Mouse (Mus musculus) embryonic facial prominence, embryonic 13.5 days (tissue): ENCODE data around the gene Hsd17b13. TPM values are rescaled to one million over a fixed set of nuclear protein-coding genes. Genes with fewer than 3 reads are reported as not detected.

Source experiments
- ATAC-seq: fragments of 200-750 bp; cut with Nextera tagmentation; 2 replicates; pipeline ENCODE4 v1.8.0; 2017; ENCODE audit warnings: low read depth; ENCODE audit not compliant: insufficient number of reproducible peaks, insufficient read depth, low FRiP score, low TSS enrichment
- H3K27ac ChIP-seq: fragments of 300-500 bp; sonication (generic); 2 replicates; pipeline ENCODE4 v1.5.1; 2015; ENCODE audit warnings: moderate library complexity, mild to moderate bottlenecking, inconsistent platforms
- H3K27me3 ChIP-seq: fragments of 300-500 bp; sonication (generic); 2 replicates; pipeline ENCODE4 v1.6.1; 2015; ENCODE audit warnings: mild to moderate bottlenecking, inconsistent platforms
- H3K36me3 ChIP-seq: fragments of 300-500 bp; sonication (generic); 2 replicates; pipeline ENCODE4 v1.6.1; 2015; ENCODE audit warnings: mild to moderate bottlenecking, inconsistent platforms
- H3K4me1 ChIP-seq: fragments of 300-500 bp; sonication (generic); 2 replicates; pipeline ENCODE4 v1.6.1; 2015; ENCODE audit warnings: inconsistent platforms
- H3K4me2 ChIP-seq: fragments of 300-500 bp; sonication (generic); 2 replicates; pipeline ENCODE4 v1.6.1; 2015; ENCODE audit warnings: moderate library complexity, mild to moderate bottlenecking, inconsistent platforms
- H3K4me3 ChIP-seq: fragments of 300-500 bp; sonication (generic); 2 replicates; pipeline ENCODE4 v1.5.1; 2015; ENCODE audit warnings: mild to moderate bottlenecking, inconsistent platforms
- H3K9ac ChIP-seq: fragments of 300-500 bp; sonication (generic); 2 replicates; pipeline ENCODE4 v1.6.1; 2015; ENCODE audit warnings: mild to moderate bottlenecking, inconsistent platforms
- H3K9me3 ChIP-seq: fragments of 300-500 bp; sonication (generic); 2 replicates; pipeline ENCODE4 v1.6.1; 2016; ENCODE audit warnings: inconsistent platforms
- WGBS: fragments of 180-500 bp; shearing (Covaris S2); methylation state at CpG from one replicate; pipeline ENCODE4 v1.1.7; 2015; ENCODE audit warnings: mixed read lengths; 5-methylcytosine and 5-hydroxymethylcytosine counted together
- polyA plus RNA-seq: library from polyadenylated mRNA; unstranded; fragments of >200 nt; fragmentation: Nextera tagmentation; extraction: Ambion mirVana; gene quantifications from 2 replicates; pipeline ENCODE4 v1.2.1, GENCODE M21; 2015

Gene Hsd17b13
- polyA plus RNA-seq, 1 experiment from 2014 or later: not detected

DNA sequence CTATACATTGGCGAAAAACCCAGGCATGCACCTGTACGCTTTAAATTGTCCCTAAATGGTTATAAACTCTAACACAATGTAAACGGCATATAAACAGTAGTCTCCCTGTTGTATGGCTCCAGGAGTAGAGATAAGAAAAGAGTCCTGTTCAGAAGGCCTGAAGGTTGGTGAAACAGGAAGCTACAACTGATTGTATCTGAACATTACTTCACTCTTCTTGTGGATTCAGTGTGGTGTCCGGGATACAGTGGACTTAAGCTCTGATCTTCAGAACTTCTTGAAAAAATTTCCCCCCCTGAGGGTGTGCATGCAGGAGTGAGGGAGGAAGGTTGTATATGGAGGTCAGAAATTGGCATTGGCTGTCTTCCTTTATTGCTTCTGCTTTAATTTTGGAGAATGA, 57.7 kb downstream of the Hsd17b13 start:
- H3K9me3 ChIP-seq: no peaks in the 10 kb centered on the region
- H3K36me3 ChIP-seq: no peaks in the 10 kb centered on the region
- no peak overlapping the region for H3K9ac ChIP-seq
- ATAC-seq: no peak
- 78% methylated on average over 4 of the region's 4 CpGs for WGBS
- H3K4me1 ChIP-seq: no peaks in the 10 kb centered on the region
- no peak overlapping the region for H3K27ac ChIP-seq
- H3K4me3 ChIP-seq: no peak overlapping the region
- H3K4me2 ChIP-seq: no peak overlapping the region
- no peaks in the 10 kb centered on the region for H3K27me3 ChIP-seq

DNA sequence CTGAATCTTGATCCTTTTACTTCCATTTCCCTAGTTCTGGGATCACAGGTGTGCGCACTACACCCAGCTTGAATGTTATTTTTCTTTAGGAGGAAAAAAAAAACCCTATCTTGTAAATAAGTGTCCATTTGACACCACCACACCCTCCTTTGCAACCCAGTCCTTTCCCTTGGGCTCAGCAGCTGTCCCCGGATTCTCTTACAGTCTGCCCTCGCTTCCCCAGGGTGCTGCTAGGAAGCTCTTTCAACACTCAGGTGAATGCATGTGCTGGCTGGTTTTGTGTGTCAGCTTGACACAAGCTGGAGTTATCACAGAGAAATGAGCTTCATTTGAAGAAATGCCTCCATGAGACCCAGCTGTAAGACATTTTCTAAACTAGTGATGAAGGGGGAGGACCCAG, 59.0 kb downstream of the Hsd17b13 start:
- no peaks in the 10 kb centered on the region for H3K36me3 ChIP-seq
- no peak for ATAC-seq
- H3K4me3 ChIP-seq: no peak overlapping the region
- no peaks in the 10 kb centered on the region for H3K4me1 ChIP-seq
- H3K27ac ChIP-seq: no peak overlapping the region
- H3K9ac ChIP-seq: no peak overlapping the region
- 72% methylated on average over 3 of the region's 3 CpGs for WGBS
- no peaks in the 10 kb centered on the region for H3K27me3 ChIP-seq
- no peak overlapping the region for H3K4me2 ChIP-seq
- no peaks in the 10 kb centered on the region for H3K9me3 ChIP-seq

DNA sequence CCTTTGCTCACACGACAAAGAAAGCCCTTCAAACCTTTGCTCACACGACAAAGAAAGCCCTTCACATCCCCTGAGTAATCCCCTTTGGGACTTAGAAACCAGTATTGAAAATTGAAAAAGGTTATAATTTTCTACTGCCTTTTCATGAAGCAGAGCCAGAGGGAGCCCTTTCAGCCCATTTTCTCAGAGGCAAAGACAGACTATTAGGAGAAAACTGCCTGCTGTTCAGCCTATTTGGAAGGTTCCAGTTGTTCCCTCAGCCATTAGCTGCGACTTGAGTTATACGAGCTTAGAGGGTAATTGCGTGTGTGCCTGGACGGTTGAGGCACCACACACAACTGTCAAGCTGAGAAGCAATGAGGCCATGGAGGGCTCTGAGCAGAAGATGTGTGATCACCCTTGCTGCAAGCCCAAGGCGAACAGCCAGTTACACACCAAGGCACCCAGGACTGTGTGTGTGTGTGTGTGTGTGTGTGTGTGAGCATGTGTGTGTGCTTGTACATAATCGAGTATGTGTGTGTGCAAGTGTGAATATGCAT, 59.8 kb downstream of the Hsd17b13 start:
- Histone ChIP-seq H3K27ac (no peak overlapping the region), H3K9ac (no peak overlapping the region), H3K9me3 (no peaks in the 10 kb centered on the region), H3K4me1 (no peaks in the 10 kb centered on the region), H3K4me2 (no peak overlapping the region), H3K4me3 (no peak overlapping the region), H3K36me3 (no peaks in the 10 kb centered on the region), H3K27me3 (0 out of 2 replicates have a peak, but pooled peaks cover 7% of the 10 kb centered on the region)
- WGBS: 48% methylated on average over 8 of the region's 8 CpGs
- no peak for ATAC-seq

DNA sequence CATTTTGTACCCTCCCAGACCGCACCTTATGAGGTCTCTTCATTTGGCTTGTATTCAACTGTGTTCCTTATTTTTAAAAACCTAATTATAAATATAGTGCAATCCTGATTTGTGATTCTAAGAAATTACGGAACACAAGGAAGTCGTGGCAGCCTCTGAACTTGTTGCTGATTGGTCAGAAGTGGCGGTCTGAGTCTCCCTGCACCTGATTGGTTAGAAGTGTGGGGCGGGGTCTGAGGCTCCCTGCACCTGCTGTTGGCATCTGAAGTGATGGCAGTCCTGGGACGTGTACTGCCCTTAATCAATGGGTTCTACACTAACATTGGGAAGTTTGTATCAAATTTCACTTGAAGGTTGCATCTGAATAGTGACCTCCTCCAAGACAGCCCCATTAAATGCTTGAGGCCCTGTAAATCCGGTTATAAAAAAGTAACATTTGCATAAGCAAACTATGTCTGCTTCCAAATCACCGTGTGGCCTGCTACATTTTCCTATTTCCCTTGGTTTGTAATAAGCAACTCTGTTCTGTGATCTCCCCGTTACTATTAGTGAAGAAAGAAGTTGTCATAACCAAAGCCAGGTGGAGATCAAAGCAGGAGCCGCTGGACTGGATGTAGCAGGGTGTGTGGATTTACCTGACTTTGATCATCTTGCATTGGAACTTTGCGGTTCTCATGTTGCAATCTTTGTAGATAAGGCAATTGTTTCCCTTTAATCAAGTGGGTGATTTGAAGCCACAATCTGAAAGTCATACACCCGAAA, 60.4 kb downstream of the Hsd17b13 start:
- H3K4me2 ChIP-seq: no peak overlapping the region
- no peak for ATAC-seq
- 0 out of 2 replicates have a peak, but pooled peaks cover 7% of the 10 kb centered on the region for H3K27me3 ChIP-seq
- H3K4me1 ChIP-seq: no peaks in the 10 kb centered on the region
- 38% methylated on average over 12 of the region's 12 CpGs for WGBS
- no peaks in the 10 kb centered on the region for H3K9me3 ChIP-seq
- no peak overlapping the region for H3K4me3 ChIP-seq
- no peak overlapping the region for H3K9ac ChIP-seq
- no peak overlapping the region for H3K27ac ChIP-seq
- no peaks in the 10 kb centered on the region for H3K36me3 ChIP-seq

DNA sequence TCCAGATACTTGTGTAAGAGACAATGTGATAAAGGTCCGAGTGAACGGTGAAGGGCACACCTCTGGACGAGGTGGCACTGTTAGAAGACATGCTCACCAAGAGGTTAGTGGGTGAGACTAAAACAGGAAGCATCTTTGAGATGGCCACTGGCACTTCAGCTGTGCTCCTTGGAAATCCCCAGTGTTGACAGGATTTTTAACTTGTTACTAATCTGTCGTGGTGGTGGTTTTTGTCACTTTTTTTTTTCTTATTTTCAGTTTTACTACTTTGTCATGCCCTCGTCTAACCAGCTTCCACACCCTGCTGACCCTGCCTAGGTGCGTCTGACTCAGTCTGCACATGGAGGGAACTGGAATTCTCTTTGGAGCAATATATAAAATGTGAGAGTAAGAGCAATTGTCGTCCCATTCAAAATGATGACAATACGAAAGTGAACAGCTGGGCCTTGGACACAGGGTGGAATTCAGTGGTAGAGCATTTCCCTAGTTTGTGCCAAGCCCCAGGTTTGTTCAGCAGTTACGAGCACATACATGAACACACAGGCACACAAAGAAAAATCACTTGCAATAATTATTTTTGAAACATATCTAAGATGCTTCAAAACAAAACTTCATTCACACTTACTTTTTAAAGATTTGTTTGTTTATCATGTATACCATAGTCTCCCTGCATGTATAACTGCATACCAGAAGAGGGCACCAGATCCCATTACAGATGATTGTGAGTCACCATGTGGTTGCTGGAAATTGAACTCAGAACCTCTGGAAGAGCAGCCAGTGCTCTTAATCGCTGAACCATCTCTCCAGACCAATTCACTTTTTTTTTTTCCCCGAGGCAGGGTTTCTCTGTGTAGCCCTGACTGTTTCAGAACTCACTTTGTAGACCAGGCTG, 62.6 kb downstream of the Hsd17b13 start:
- H3K4me1 ChIP-seq: peaks cover 9% of the 10 kb centered on the region
- ATAC-seq: no peak
- no peak overlapping the region for H3K4me2 ChIP-seq
- H3K36me3 ChIP-seq: no peaks in the 10 kb centered on the region
- H3K27me3 ChIP-seq: 0 out of 2 replicates have a peak, but pooled peaks cover 7% of the 10 kb centered on the region
- no peak overlapping the region for H3K9ac ChIP-seq
- H3K27ac ChIP-seq: no peak overlapping the region
- WGBS: 73% methylated on average over 11 of the region's 11 CpGs
- no peaks in the 10 kb centered on the region for H3K9me3 ChIP-seq
- no peak overlapping the region for H3K4me3 ChIP-seq

DNA sequence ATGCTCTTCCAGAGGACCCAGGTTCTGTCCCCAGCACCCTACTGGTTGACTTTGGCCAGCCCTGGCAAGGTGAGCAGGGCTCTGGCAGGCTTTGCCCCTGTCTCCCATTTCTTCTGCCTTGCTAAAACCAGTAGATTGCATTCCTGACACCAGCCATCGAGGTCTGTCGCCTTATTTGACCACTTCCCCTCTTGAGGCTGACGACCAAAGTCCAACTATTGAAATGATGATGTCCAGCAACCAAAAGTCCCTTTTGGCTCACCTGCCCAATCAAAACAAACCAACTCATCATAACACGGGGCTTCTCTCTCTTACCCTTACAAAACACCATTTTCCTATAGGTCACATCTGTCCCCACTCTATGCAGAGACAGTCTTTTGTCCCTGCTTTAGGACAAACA, 64.1 kb downstream of the Hsd17b13 start:
- 71% methylated on average over 4 of the region's 4 CpGs for WGBS
- H3K27me3 ChIP-seq: 0 out of 2 replicates have a peak, but pooled peaks cover 7% of the 10 kb centered on the region
- peaks cover 16% of the 10 kb centered on the region for H3K4me1 ChIP-seq
- no peak overlapping the region for H3K4me3 ChIP-seq
- no peak overlapping the region for H3K9ac ChIP-seq
- H3K36me3 ChIP-seq: no peaks in the 10 kb centered on the region
- no peak for ATAC-seq
- H3K9me3 ChIP-seq: no peaks in the 10 kb centered on the region
- H3K4me2 ChIP-seq: no peak overlapping the region
- H3K27ac ChIP-seq: no peak overlapping the region

DNA sequence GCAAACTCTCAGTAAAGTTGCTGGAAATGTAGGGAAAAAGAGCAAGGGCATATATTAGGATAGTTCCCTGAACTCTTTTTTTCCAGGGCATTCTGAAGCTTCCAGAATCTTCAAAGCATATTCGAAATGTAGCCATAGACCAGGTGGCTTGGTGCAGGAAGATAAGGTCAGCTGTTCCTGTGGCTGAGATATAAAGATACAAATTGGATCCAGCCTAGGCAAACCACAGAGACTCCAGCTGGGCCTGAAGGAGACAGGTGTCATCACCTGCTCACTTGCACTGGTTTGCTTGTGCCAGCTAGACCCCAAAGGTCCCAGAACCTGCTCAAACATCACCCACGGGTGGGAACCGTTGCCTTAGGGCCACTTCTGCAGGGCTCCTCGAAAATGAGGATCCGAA, 65.7 kb downstream of the Hsd17b13 start:
- H3K4me2 ChIP-seq: peak overlapping the region; percentile 75

DNA sequence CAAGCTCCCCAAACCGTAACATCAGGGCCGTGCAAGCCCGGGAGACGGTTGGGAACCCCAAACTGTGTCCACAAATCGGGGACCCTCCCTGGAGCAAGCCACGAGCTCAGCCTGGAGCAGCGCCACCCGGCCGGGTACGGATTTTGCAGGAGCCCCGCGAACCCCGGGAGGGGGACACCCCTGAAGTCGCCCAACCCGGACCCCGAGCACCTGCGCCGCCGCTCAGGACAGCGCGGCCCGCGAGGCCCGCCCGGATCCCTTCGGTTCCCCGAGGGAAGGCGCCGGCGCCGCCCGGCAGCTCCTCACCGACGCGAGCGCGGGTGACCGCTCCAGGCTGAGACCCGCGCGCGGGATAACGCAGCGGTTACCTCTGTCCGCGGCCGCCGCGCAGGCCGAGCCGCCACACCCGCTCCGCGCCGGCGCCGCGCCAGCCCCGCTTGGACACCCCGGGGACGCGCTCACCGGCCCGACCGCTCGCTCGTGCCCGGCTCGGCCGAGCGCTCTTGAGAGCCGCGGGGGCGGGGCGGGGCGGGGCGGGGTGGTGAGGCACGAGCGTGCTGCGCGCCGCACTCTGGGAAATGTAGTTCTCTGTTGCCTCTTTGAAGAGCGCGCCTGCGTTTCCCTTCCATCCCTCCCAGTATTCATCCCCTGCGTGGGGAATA, 66.3 kb downstream of the Hsd17b13 start, which contains the start of gene Klhl8:
Gene Klhl8 (minus strand): TSS at position 512 of the 662 bp plus-strand sequence.
- Histone ChIP-seq H3K27ac (0 out of 2 replicates have a peak within 1 kb of the TSS, but pooled peaks have one; percentile 28), H3K9ac (peak within 1 kb of the TSS; percentile 86), H3K9me3 (no peaks in the 10 kb centered on the region), H3K36me3 (no peaks in the 10 kb centered on the region), H3K4me2 (peak within 1 kb of the TSS; percentile 75), H3K27me3 (0 out of 2 replicates have a peak, but pooled peaks cover 7% of the 10 kb centered on the region), H3K4me3 (peak within 1 kb of the TSS; percentile 84), H3K4me1 (peaks cover 16% of the 10 kb centered on the region)
- under 1% methylated on average over 79 of the region's 86 CpGs for WGBS
- ATAC-seq: peak; percentile 93

More for the DNA sequence above, 65.7 kb downstream of the Hsd17b13 start:
- ATAC-seq: 0 out of 2 replicates have a peak, but pooled peaks have one; percentile 2
- WGBS: 77% methylated on average over 5 of the region's 5 CpGs
- Histone ChIP-seq H3K4me1 (peaks cover 16% of the 10 kb centered on the region), H3K27me3 (0 out of 2 replicates have a peak, but pooled peaks cover 7% of the 10 kb centered on the region), H3K9ac (no peak overlapping the region), H3K27ac (no peak overlapping the region), H3K36me3 (no peaks in the 10 kb centered on the region), H3K4me3 (peak overlapping the region; percentile 84), H3K9me3 (no peaks in the 10 kb centered on the region)

DNA sequence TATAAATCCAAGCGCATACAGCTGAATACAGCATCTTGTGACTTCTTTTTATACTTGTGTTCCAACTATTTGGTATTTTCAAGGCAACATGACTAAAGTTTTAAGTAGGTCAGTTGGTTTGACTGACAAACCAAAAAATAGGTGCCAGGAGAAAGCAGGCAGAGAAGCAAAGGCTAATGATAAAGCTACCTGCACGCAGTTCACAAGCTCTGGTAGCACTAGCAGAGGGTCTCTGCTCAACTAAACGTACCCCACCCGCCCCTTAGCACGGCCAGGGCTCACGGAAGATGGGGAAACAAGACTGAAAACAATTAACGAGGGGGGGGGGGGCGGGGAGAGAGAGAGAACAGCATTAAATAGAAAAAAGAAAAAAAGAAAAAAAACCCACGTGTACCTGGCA, 67.1 kb downstream of the Hsd17b13 start:
- Histone ChIP-seq H3K4me1 (peaks cover 16% of the 10 kb centered on the region), H3K27ac (no peak overlapping the region), H3K4me3 (peak overlapping the region; percentile 84), H3K36me3 (no peaks in the 10 kb centered on the region), H3K4me2 (peak overlapping the region; percentile 75), H3K9me3 (no peaks in the 10 kb centered on the region), H3K27me3 (0 out of 2 replicates have a peak, but pooled peaks cover 7% of the 10 kb centered on the region), H3K9ac (no peak overlapping the region; the same call in 1 of the 2 replicates)
- no peak for ATAC-seq
- WGBS: 12% methylated on average over 8 of the region's 9 CpGs

DNA sequence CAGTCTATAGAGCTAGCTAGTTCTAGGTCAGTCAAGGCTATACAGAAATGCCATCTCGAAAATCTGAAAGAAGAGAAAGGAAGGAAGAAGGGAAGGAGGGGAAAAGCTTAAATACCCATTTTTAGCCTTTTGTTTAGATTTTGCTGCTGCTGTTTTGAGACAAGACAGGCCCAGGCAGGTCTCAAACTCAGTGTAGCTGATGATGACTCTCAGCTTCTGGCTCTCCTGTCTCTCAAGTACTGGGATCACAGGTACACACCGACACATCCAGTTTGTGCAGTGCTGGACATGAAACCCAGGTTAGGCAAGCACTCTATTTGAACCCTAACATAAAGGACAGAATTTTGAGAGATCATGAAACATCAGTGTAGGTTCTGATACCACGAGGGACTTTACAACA, 67.7 kb downstream of the Hsd17b13 start:
- Histone ChIP-seq H3K4me2 (peak overlapping the region; percentile 75), H3K27ac (no peak overlapping the region), H3K9ac (no peak overlapping the region), H3K4me1 (peaks cover 16% of the 10 kb centered on the region), H3K9me3 (no peaks in the 10 kb centered on the region), H3K36me3 (no peaks in the 10 kb centered on the region), H3K27me3 (0 out of 2 replicates have a peak, but pooled peaks cover 7% of the 10 kb centered on the region), H3K4me3 (no peak overlapping the region)
- ATAC-seq: no peak
- 58% methylated on average over 3 of the region's 3 CpGs for WGBS

DNA sequence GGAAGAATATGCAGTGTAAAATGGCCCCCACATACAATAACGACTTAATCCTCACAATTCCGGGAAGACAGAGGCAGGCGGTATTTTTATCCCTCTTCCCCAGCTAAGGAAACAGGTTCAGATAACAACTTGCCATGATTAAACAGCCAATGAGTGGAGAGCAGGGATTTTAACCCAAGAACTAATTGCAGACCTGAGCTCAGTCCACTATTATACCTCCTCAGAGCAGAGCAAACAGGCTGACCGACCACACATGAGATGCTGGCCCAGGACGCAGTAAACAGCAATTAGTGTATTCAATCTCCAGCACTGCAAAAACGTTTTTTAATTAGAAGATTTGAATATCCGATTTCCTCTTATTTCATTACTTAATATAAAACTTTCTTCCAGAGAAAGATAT, 68.4 kb downstream of the Hsd17b13 start:
- WGBS: 39% methylated on average over 7 of the region's 7 CpGs
- Histone ChIP-seq H3K36me3 (no peaks in the 10 kb centered on the region), H3K9ac (no peak overlapping the region), H3K4me1 (peaks cover 16% of the 10 kb centered on the region), H3K9me3 (no peaks in the 10 kb centered on the region), H3K4me2 (peak overlapping the region; percentile 1; the same call in 1 of the 2 replicates), H3K27ac (no peak overlapping the region), H3K4me3 (no peak overlapping the region), H3K27me3 (0 out of 2 replicates have a peak, but pooled peaks cover 7% of the 10 kb centered on the region)
- no peak for ATAC-seq
